Mouse (Mus musculus): Measurements from ENCODE around the gene Med16. TPM values are rescaled to one million over a fixed set of nuclear protein-coding genes. Genes with fewer than 3 reads are reported as not detected.
A peak's percentile ranks its signal among the peaks of the same experiment; 100 is the strongest.

The Med16 gene
- 36.0 and 49.2 TPM in 2 replicates for total RNA-seq (2021)
- long read RNA-seq, transcript Med16-204 (15 exons, 2,950 nt), result major isoform, 16 of 35 reads
- long read RNA-seq, partial matches to known transcripts, result 12 of 35 reads
- long read RNA-seq, other reads (novel, unspliced or antisense), result 6 of 35 reads

- peak; percentile 94 for DNase-seq
These were observed at the start of gene Med16 for GRCm38 (mm10) chr10:79908167-79909091. TSS of gene Med16 (minus strand) at chr10:79908923.

- peak; percentile 86 for DNase-seq
These were observed 49.6 kb upstream of the Med16 start for GRCm38 (mm10) chr10:79958140-79958816.

- no peak for DNase-seq
These were observed 48.0 kb upstream of the Med16 start for GRCm38 (mm10) chr10:79956643-79957154.

GRCm38 (mm10) chr10:79955691-79956090, 47.0 kb upstream of the Med16 start:
- no peak for DNase-seq

- DNase-seq, result peak; percentile 45
These were observed 45.2 kb upstream of the Med16 start for GRCm38 (mm10) chr10:79953946-79954345.

- DNase-seq, result no peak
These were observed 41.9 kb upstream of the Med16 start for GRCm38 (mm10) chr10:79950661-79951060.

- no peak for DNase-seq
These were observed 41.1 kb upstream of the Med16 start for GRCm38 (mm10) chr10:79949873-79950272.

GRCm38 (mm10) chr10:79947502-79947901, 38.8 kb upstream of the Med16 start:
- DNase-seq, result no peak

GRCm38 (mm10) chr10:79946752-79947322, 38.1 kb upstream of the Med16 start:
- DNase-seq, result no peak

- no peak for DNase-seq
These were observed 36.9 kb upstream of the Med16 start for GRCm38 (mm10) chr10:79945507-79946234.

- no peak for DNase-seq
These were observed 34.8 kb upstream of the Med16 start for GRCm38 (mm10) chr10:79943471-79943901.

GRCm38 (mm10) chr10:79942988-79943387, 34.3 kb upstream of the Med16 start:
- no peak for DNase-seq

GRCm38 (mm10) chr10:79940749-79941148, 32.0 kb upstream of the Med16 start:
- no peak for DNase-seq

GRCm38 (mm10) chr10:79937775-79938526, 29.2 kb upstream of the Med16 start:
- no peak for DNase-seq

GRCm38 (mm10) chr10:79936911-79937441, 28.3 kb upstream of the Med16 start:
- DNase-seq, result peak; percentile 91

GRCm38 (mm10) chr10:79936284-79936910, 27.7 kb upstream of the Med16 start:
- no peak for DNase-seq

GRCm38 (mm10) chr10:79934794-79935569, 26.3 kb upstream of the Med16 start:
- no peak for DNase-seq

- DNase-seq, result peak; percentile 74
These were observed 25.6 kb upstream of the Med16 start for GRCm38 (mm10) chr10:79934272-79934721.

- no peak for DNase-seq
These were observed 25.1 kb upstream of the Med16 start for GRCm38 (mm10) chr10:79933861-79934260.
